Mouse (Mus musculus) hindbrain, embryonic 11.5 days (tissue): Measurements from ENCODE around the gene 4933411K16Rik. TPM values are rescaled to one million over a fixed set of nuclear protein-coding genes. Genes with fewer than 3 reads are reported as not detected.

Experiments used
- ATAC-seq: fragments of 200-750 bp; cut with Nextera tagmentation; 2 replicates; pipeline ENCODE4 v1.8.0; 2017; ENCODE audit warnings: mild to moderate bottlenecking, moderate TSS enrichment, moderate library complexity; ENCODE audit not compliant: low FRiP score
- DNase-seq: peaks from one replicate; pipeline ENCODE4 v3.0.0-alpha.2; 2015; ENCODE audit warnings: low spot score
- H3K27ac ChIP-seq: fragments of 300-500 bp; sonication (generic); 2 replicates; pipeline ENCODE4 v1.5.1; 2014; ENCODE audit warnings: mild to moderate bottlenecking, low read depth, low read length
- H3K27me3 ChIP-seq: fragments of 300-500 bp; sonication (generic); 2 replicates; pipeline ENCODE4 v1.6.1; 2014; ENCODE audit warnings: mild to moderate bottlenecking, low read length, moderate library complexity, mixed read lengths; ENCODE audit not compliant: control insufficient read depth, insufficient read depth
- H3K36me3 ChIP-seq: fragments of 300-500 bp; sonication (generic); 2 replicates; pipeline ENCODE4 v1.6.1; 2014; ENCODE audit warnings: mild to moderate bottlenecking, low read length, moderate library complexity, mixed read lengths; ENCODE audit not compliant: control insufficient read depth, insufficient read depth
- H3K4me1 ChIP-seq: fragments of 300-500 bp; sonication (generic); replicated peaks from 2 replicates; pipeline ENCODE4 v1.6.1; 2014; ENCODE audit warnings: low read length, mixed read lengths; ENCODE audit not compliant: control insufficient read depth, insufficient read depth
- H3K4me2 ChIP-seq: fragments of 300-500 bp; sonication (generic); replicated peaks from 2 replicates; pipeline ENCODE4 v1.6.1; 2014; ENCODE audit warnings: mild to moderate bottlenecking, low read depth, low read length
- H3K4me3 ChIP-seq: fragments of 300-500 bp; sonication (generic); 2 replicates; pipeline ENCODE4 v1.5.1; 2014; ENCODE audit warnings: low read depth, low read length
- H3K9ac ChIP-seq: fragments of 300-500 bp; sonication (generic); 2 replicates; pipeline ENCODE4 v1.6.1; 2014; ENCODE audit warnings: low read depth, low read length
- H3K9me3 ChIP-seq: fragments of 300-500 bp; sonication (generic); 2 replicates; pipeline ENCODE4 v1.6.1; 2016; ENCODE audit warnings: low read length; ENCODE audit not compliant: control insufficient read depth
- WGBS: fragments of 180-500 bp; shearing (Covaris S2); extraction: QIAGEN DNeasy Blood & Tissue Kit; methylation state at CpG from one replicate; pipeline ENCODE4 v1.1.7; 2014; 5-methylcytosine and 5-hydroxymethylcytosine counted together
- polyA plus RNA-seq: library from polyadenylated mRNA; unstranded; fragments of >200 nt; fragmentation: Nextera tagmentation; extraction: Ambion mirVana; gene quantifications from 2 replicates; pipeline ENCODE4 v1.2.1, GENCODE M21; 2014

The 4933411K16Rik gene
- polyA plus RNA-seq, 1 experiment from 2014 or later = not detected

GRCm38 (mm10) chr19:42043988-42044387 lies 8.1 kb upstream of the 4933411K16Rik start:
- Histone ChIP-seq H3K36me3 (no peaks in the 10 kb centered on the region), H3K27me3 (no peaks in the 10 kb centered on the region), H3K27ac (no peak overlapping the region), H3K4me3 (no peak overlapping the region), H3K9me3 (no peaks in the 10 kb centered on the region), H3K4me1 (no peaks in the 10 kb centered on the region), H3K4me2 (no peak overlapping the region), H3K9ac (no peak overlapping the region)
- DNase-seq = no peak
- 92% methylated on average over 6 of the region's 6 CpGs for WGBS
- ATAC-seq = no peak

- H3K36me3 ChIP-seq = no peaks in the 10 kb centered on the region
- H3K9me3 ChIP-seq = no peaks in the 10 kb centered on the region
- 28% methylated on average over 23 of the region's 23 CpGs for WGBS
- DNase-seq (peak; percentile 76), ATAC-seq (peak; percentile 87)
- H3K9ac ChIP-seq = peak within 1 kb of the TSS; percentile 27; the same call in 1 of the 2 replicates
- H3K4me1 ChIP-seq = no peaks in the 10 kb centered on the region
- H3K27ac ChIP-seq = no peak within 1 kb of the TSS
- H3K4me2 ChIP-seq = peak within 1 kb of the TSS; percentile 39
- H3K27me3 ChIP-seq = no peaks in the 10 kb centered on the region
- peak within 1 kb of the TSS; percentile 18 for H3K4me3 ChIP-seq
These were observed 6.6 kb upstream of the 4933411K16Rik start, which contains the start of gene Hoga1 for GRCm38 (mm10) chr19:42045269-42046102. Hoga1 (plus strand) TSS chr19:42045610.

GRCm38 (mm10) chr19:42050251-42050650 lies 1.8 kb upstream of the 4933411K16Rik start:
- Histone ChIP-seq H3K9ac (no peak overlapping the region), H3K9me3 (no peaks in the 10 kb centered on the region), H3K27ac (no peak overlapping the region), H3K4me3 (no peak overlapping the region), H3K4me1 (no peaks in the 10 kb centered on the region), H3K4me2 (no peak overlapping the region), H3K27me3 (no peaks in the 10 kb centered on the region), H3K36me3 (no peaks in the 10 kb centered on the region)
- WGBS = 90% methylated on average over 1 of the region's 1 CpGs
- DNase-seq (no peak), ATAC-seq (no peak)

- Histone ChIP-seq H3K9ac (no peak overlapping the region), H3K27me3 (no peaks in the 10 kb centered on the region), H3K27ac (no peak overlapping the region), H3K9me3 (no peaks in the 10 kb centered on the region), H3K36me3 (no peaks in the 10 kb centered on the region), H3K4me2 (no peak overlapping the region), H3K4me1 (no peaks in the 10 kb centered on the region), H3K4me3 (no peak overlapping the region)
- 91% methylated on average over 3 of the region's 3 CpGs for WGBS
- no peak for ATAC-seq
- DNase-seq = no peak
These were observed 697 bp upstream of the 4933411K16Rik start for GRCm38 (mm10) chr19:42051351-42051750.

- ATAC-seq (no peak), DNase-seq (no peak)
- Histone ChIP-seq H3K27ac (no peak overlapping the region), H3K27me3 (no peaks in the 10 kb centered on the region), H3K4me3 (no peak overlapping the region), H3K9me3 (no peaks in the 10 kb centered on the region), H3K4me1 (no peaks in the 10 kb centered on the region), H3K36me3 (no peaks in the 10 kb centered on the region), H3K4me2 (no peak overlapping the region), H3K9ac (no peak overlapping the region)
- 82% methylated on average over 6 of the region's 6 CpGs for WGBS
These were observed 2.2 kb downstream of the 4933411K16Rik start for GRCm38 (mm10) chr19:42054255-42054654.

GRCm38 (mm10) chr19:42055881-42056280 lies 3.8 kb downstream of the 4933411K16Rik start:
- no peak overlapping the region for H3K9ac ChIP-seq
- H3K4me2 ChIP-seq = no peak overlapping the region
- no peak overlapping the region for H3K27ac ChIP-seq
- no peak overlapping the region for H3K4me3 ChIP-seq
- H3K36me3 ChIP-seq = no peaks in the 10 kb centered on the region
- H3K9me3 ChIP-seq = no peaks in the 10 kb centered on the region
- 92% methylated on average over 2 of the region's 2 CpGs for WGBS
- no peak for DNase-seq
- no peak for ATAC-seq
- H3K27me3 ChIP-seq = no peaks in the 10 kb centered on the region
- no peaks in the 10 kb centered on the region for H3K4me1 ChIP-seq

GRCm38 (mm10) chr19:42056719-42057409 lies 4.8 kb downstream of the 4933411K16Rik start:
- H3K4me3 ChIP-seq = no peak overlapping the region
- ATAC-seq (no peak), DNase-seq (no peak)
- H3K27ac ChIP-seq = no peak overlapping the region
- H3K36me3 ChIP-seq = no peaks in the 10 kb centered on the region
- H3K27me3 ChIP-seq = no peaks in the 10 kb centered on the region
- no peak overlapping the region for H3K9ac ChIP-seq
- H3K4me2 ChIP-seq = no peak overlapping the region
- H3K9me3 ChIP-seq = no peaks in the 10 kb centered on the region
- 82% methylated on average over 6 of the region's 6 CpGs for WGBS
- no peaks in the 10 kb centered on the region for H3K4me1 ChIP-seq

- Histone ChIP-seq H3K9ac (no peak overlapping the region), H3K9me3 (no peaks in the 10 kb centered on the region), H3K4me2 (no peak overlapping the region), H3K27ac (no peak overlapping the region), H3K36me3 (no peaks in the 10 kb centered on the region), H3K4me3 (no peak overlapping the region), H3K4me1 (no peaks in the 10 kb centered on the region), H3K27me3 (no peaks in the 10 kb centered on the region)
- 80% methylated on average over 7 of the region's 7 CpGs for WGBS
- no peak for DNase-seq
- ATAC-seq = no peak
These were observed 6.4 kb downstream of the 4933411K16Rik start for GRCm38 (mm10) chr19:42058426-42058825.
